Mouse (Mus musculus): Measurements from ENCODE around the gene Tenm3. TPM values are rescaled to one million over a fixed set of nuclear protein-coding genes. Genes with fewer than 3 reads are reported as not detected.
A peak's percentile ranks its signal among the peaks of the same experiment; 100 is the strongest.

Tenm3 gene
- total RNA-seq, 2 experiments from 2014 or later: 10.4 to 11.8 TPM

GRCm38 (mm10) chr8:48530916-48531570, 312.7 kb downstream of the Tenm3 start:
- DNase-seq (ENCODE audit: low spot score): no peak

DNA sequence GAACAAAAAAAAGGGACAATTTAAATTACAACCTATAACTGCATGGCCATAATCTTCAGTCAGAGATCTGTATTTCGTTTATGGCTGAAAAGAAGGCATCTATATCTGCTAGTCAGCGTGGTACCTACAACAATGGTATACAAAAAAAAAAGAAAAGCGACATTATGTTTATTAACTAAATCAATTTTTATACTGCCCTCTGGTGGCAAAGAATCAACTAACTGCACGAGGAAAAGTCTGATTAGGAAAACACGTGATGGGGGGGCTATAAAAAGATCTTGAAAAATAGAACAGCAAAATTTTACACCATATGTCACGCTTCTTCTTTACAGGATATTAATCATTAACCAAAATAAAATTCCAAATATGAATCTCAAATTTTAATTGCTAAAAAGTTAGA, 316.3 kb downstream of the Tenm3 start:
- peak; percentile 40 for DNase-seq (ENCODE audit: low spot score)

- DNase-seq (ENCODE audit: low spot score): no peak
These were observed 321.1 kb downstream of the Tenm3 start for GRCm38 (mm10) chr8:48522536-48523123.

- DNase-seq (ENCODE audit: low spot score): no peak
These were observed 321.7 kb downstream of the Tenm3 start for GRCm38 (mm10) chr8:48522004-48522403.

- DNase-seq (ENCODE audit: low spot score): no peak
These were observed 326.3 kb downstream of the Tenm3 start for GRCm38 (mm10) chr8:48517431-48517830.

- DNase-seq (ENCODE audit: low spot score): no peak
These were observed 329.5 kb downstream of the Tenm3 start for GRCm38 (mm10) chr8:48514230-48514629.

- no peak for DNase-seq (ENCODE audit: low spot score)
These were observed 329.9 kb downstream of the Tenm3 start for GRCm38 (mm10) chr8:48513801-48514200.

DNA sequence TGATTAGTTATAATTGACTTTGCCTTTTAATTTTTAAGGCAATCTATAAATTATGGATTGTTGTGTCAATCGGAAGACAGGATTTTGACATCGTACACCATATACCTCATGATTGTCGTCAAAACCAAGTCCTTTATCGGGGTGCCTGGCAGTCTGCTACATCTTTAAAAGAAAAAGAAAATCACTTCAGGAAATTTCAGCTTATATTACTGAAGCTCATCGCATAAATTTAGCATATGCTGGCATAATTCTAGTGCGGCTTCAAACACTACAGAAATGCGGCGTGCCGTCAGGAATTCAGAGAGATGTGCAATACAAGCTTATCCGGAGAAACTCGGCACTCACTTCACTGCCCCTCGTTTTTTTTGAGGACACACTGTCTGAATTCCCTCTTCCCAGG, 332.2 kb downstream of the Tenm3 start:
- no peak for DNase-seq (ENCODE audit: low spot score)

- peak; percentile 55 for DNase-seq (ENCODE audit: low spot score)
These were observed 332.6 kb downstream of the Tenm3 start for GRCm38 (mm10) chr8:48511137-48511536.

DNA sequence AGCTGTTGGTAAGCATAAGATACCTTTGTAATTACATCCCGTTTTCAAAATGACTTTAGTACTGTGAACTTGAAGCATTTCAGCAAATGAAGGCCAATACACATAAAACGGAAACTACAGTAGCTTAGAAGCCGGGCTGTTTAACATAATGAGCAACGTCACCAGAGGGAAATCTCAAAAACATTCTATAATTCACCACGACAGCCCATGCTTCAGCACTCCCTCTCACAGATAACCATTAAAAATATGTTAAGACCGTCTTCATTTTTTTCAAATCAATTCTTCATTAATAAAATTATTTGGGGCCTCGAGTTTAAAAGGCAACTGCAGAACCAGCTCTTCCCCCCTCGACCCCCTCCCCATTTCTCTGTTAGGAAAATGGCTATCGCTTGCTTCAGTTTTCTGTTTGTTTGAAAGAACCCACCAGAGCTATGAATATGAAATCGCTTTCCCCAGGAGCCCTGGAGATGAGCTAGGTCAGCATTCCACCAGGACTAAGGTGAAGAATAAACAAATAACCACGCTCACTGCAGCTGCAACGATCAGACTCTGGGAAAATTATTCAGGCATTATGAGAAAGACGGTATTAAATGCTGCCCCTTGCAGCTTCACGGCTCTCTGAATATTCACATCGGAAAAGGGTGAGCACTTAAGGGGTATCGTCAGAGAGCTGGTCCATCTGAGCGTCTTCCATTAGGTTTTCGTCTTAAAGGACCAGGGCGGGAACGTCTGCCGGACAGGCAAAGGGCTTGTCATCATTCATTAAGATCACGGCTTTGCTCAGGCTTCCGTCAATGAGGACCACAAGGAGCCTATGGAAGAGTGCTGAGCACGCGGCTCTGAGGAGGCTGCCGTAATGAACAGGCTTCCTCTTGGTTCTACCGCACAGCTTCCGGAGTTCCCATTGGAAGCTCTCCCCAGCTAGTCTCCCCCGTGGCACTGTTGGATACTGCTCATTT, 334.8 kb downstream of the Tenm3 start:
- no peak for DNase-seq (ENCODE audit: low spot score)

GRCm38 (mm10) chr8:48507719-48508501, 335.8 kb downstream of the Tenm3 start:
- DNase-seq (ENCODE audit: low spot score): no peak

DNA sequence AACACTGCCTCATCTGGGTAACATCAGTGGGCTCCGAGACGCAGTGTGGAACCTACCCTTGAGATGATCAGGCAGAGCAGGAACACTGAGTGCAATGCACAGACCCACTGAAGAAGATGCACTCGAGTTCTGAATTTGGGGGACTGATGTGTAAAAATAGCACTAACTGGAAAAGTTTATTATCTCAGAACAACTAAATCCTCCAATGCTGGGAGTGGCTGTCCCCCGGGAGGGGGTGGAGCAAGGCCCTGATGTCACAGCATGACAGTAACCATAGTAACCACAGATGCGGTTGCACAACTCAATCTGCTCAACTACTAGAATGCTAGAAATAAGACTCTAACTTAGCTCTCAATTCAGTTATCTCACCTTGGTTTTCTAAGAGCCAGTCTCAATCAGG, 351.3 kb downstream of the Tenm3 start:
- peak; percentile 72 for DNase-seq (ENCODE audit: low spot score)

- no peak for DNase-seq (ENCODE audit: low spot score)
These were observed 353.1 kb downstream of the Tenm3 start for GRCm38 (mm10) chr8:48490635-48491165.

- no peak for DNase-seq (ENCODE audit: low spot score)
These were observed 353.7 kb downstream of the Tenm3 start for GRCm38 (mm10) chr8:48489936-48490634.

GRCm38 (mm10) chr8:48489417-48489816, 354.3 kb downstream of the Tenm3 start:
- no peak for DNase-seq (ENCODE audit: low spot score)

GRCm38 (mm10) chr8:48488809-48489208, 354.9 kb downstream of the Tenm3 start:
- DNase-seq (ENCODE audit: low spot score): no peak

DNA sequence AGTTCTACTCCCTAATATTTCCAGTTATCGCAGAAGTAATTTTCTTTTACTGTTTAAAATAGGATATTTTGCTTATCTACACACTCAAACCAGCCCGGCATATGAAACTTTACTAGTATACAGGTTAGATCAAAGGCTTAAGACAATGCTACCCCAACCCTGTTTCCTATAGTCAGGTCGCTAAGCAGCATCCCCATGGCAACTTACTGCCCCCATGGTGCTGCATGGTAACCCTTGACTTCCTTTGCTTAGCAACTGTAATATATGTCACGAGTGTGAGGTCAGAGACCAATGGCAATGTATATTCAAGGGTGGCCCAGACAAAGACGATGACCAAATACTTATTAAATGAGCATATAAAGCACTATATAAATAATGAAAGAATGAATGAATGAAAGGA, 359.6 kb downstream of the Tenm3 start:
- DNase-seq (ENCODE audit: low spot score): no peak

- DNase-seq (ENCODE audit: low spot score): peak; percentile 31
These were observed 361.8 kb downstream of the Tenm3 start for GRCm38 (mm10) chr8:48481709-48482671.

DNA sequence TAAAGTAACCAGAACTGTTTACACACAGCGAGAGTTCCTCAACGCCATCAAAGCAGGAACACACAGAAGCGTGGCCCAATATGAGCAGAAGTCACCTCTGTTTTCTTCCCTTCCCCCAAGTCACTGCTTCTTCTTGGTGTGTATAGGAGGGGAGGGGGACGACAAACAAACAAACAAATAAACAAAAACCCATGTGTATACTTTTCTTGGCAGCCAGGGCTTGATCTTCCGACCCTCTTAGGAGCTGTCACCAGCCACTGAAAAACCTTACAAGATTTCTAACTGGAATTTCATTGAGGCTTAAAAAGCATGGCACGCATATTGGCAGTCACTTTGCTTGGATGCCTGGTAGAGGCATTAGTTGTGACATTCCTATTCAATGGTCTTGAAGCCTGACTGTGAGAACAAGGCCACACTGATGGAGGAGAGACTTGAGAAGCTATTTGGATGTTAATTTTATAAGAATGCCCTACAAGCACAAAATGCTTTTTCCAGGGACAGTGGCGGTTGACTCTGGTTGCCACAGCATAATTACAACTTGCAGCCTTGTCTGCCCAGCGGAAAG, 366.3 kb downstream of the Tenm3 start:
- DNase-seq (ENCODE audit: low spot score): no peak

Data from gastrocnemius, adult 18-20 months (tissue).